Mouse (Mus musculus): Measurements from ENCODE around the gene 1700014D04Rik.
A peak's percentile ranks its signal among the peaks of the same experiment; 100 is the strongest.
"Not testable (repeated sequence)": the region's sequence is repeated elsewhere in the genome, so short reads cannot be mapped to it uniquely, and the experiment has no call there.

1700014D04Rik gene

GRCm38 (mm10) chr13:59746711-59747110, at the start of gene 1700014D04Rik:
Gene 1700014D04Rik, minus strand, starts transcription at chr13:59746752.
- DNase-seq (ENCODE audit: low spot score), result no peak

- no peak for DNase-seq (ENCODE audit: low spot score)
Observed at GRCm38 (mm10) chr13:59795807-59796465, 49.4 kb upstream of the 1700014D04Rik start.

- no peak for DNase-seq (ENCODE audit: low spot score)
Observed at GRCm38 (mm10) chr13:59794786-59795185, 48.2 kb upstream of the 1700014D04Rik start.

GRCm38 (mm10) chr13:59782145-59782544, 35.6 kb upstream of the 1700014D04Rik start, which contains the start of gene Gm49354:
Gene Gm49354, minus strand, starts transcription at chr13:59782245.
- no peak for DNase-seq (ENCODE audit: low spot score)

- not testable (repeated sequence) for DNase-seq (ENCODE audit: low spot score)
Observed at GRCm38 (mm10) chr13:59779744-59780264, 33.3 kb upstream of the 1700014D04Rik start.

GRCm38 (mm10) chr13:59779213-59779612, 32.7 kb upstream of the 1700014D04Rik start:
- DNase-seq (ENCODE audit: low spot score), result no peak

- no peak for DNase-seq (ENCODE audit: low spot score)
Observed at GRCm38 (mm10) chr13:59775168-59775567, 28.6 kb upstream of the 1700014D04Rik start.

GRCm38 (mm10) chr13:59771257-59771656, 24.7 kb upstream of the 1700014D04Rik start:
- peak; percentile 45 for DNase-seq (ENCODE audit: low spot score)

GRCm38 (mm10) chr13:59770847-59771246, 24.3 kb upstream of the 1700014D04Rik start:
- DNase-seq (ENCODE audit: low spot score), result no peak

GRCm38 (mm10) chr13:59770164-59770562, 23.6 kb upstream of the 1700014D04Rik start:
- DNase-seq (ENCODE audit: low spot score), result peak; percentile 85

GRCm38 (mm10) chr13:59769296-59770163, 23.0 kb upstream of the 1700014D04Rik start, which contains the start of gene Isca1:
Gene Isca1, minus strand, starts transcription at chr13:59769810.
- DNase-seq (ENCODE audit: low spot score), result peak; percentile 97

GRCm38 (mm10) chr13:59768531-59768930, 22.0 kb upstream of the 1700014D04Rik start:
- DNase-seq (ENCODE audit: low spot score), result no peak

- no peak for DNase-seq (ENCODE audit: low spot score)
Observed at GRCm38 (mm10) chr13:59766786-59767515, 20.4 kb upstream of the 1700014D04Rik start.

- no peak for DNase-seq (ENCODE audit: low spot score)
Observed at GRCm38 (mm10) chr13:59762791-59763190, 16.2 kb upstream of the 1700014D04Rik start.

GRCm38 (mm10) chr13:59756906-59757305, 10.4 kb upstream of the 1700014D04Rik start:
- no peak for DNase-seq (ENCODE audit: low spot score)

- no peak for DNase-seq (ENCODE audit: low spot score)
Observed at GRCm38 (mm10) chr13:59750310-59750709, 3.8 kb upstream of the 1700014D04Rik start.

GRCm38 (mm10) chr13:59746164-59746563, 388 bp downstream of the 1700014D04Rik start:
- DNase-seq (ENCODE audit: low spot score), result no peak

GRCm38 (mm10) chr13:59745462-59745861, 1.1 kb downstream of the 1700014D04Rik start:
- DNase-seq (ENCODE audit: low spot score), result no peak

GRCm38 (mm10) chr13:59741697-59742096, 4.9 kb downstream of the 1700014D04Rik start:
- DNase-seq (ENCODE audit: low spot score), result no peak

GRCm38 (mm10) chr13:59741096-59741495, 5.5 kb downstream of the 1700014D04Rik start:
- DNase-seq (ENCODE audit: low spot score), result peak; percentile 73

GRCm38 (mm10) chr13:59739397-59739796, 7.2 kb downstream of the 1700014D04Rik start:
- no peak for DNase-seq (ENCODE audit: low spot score)

- no peak for DNase-seq (ENCODE audit: low spot score)
Observed at GRCm38 (mm10) chr13:59738455-59738854, 8.1 kb downstream of the 1700014D04Rik start.
